Mouse (Mus musculus) kidney, embryonic 14.5 days (tissue): ENCODE measurements around the gene Spdl1. TPM values are rescaled to one million over a fixed set of nuclear protein-coding genes. Genes with fewer than 3 reads are reported as not detected.

Source experiments
- ATAC-seq: fragments of 200-750 bp; cut with Nextera tagmentation; 2 replicates; pipeline ENCODE4 v1.8.0; 2017; ENCODE audit warnings: moderate number of reproducible peaks, mild to moderate bottlenecking, moderate TSS enrichment, moderate library complexity; ENCODE audit not compliant: low FRiP score, low TSS enrichment
- H3K27ac ChIP-seq: fragments of 300-500 bp; sonication (generic); 2 replicates; pipeline ENCODE4 v1.5.1; 2014; ENCODE audit warnings: low read depth, mild to moderate bottlenecking, low read length, moderate library complexity, mixed read lengths
- H3K27me3 ChIP-seq: fragments of 300-500 bp; sonication (generic); 2 replicates; pipeline ENCODE4 v1.6.1; 2014; ENCODE audit warnings: mild to moderate bottlenecking, low read length; ENCODE audit not compliant: control insufficient read depth, insufficient read depth
- H3K36me3 ChIP-seq: fragments of 300-500 bp; sonication (generic); 2 replicates; pipeline ENCODE4 v1.6.1; 2014; ENCODE audit warnings: low read length, mixed read lengths; ENCODE audit not compliant: control insufficient read depth, insufficient read depth
- H3K4me1 ChIP-seq: fragments of 300-500 bp; sonication (generic); 2 replicates; pipeline ENCODE4 v1.6.1; 2014; ENCODE audit warnings: low read length, mixed read lengths; ENCODE audit not compliant: control insufficient read depth, insufficient read depth
- H3K4me2 ChIP-seq: fragments of 300-500 bp; sonication (generic); replicated peaks from 2 replicates; pipeline ENCODE4 v1.6.1; 2014; ENCODE audit warnings: low read depth, mild to moderate bottlenecking, low read length
- H3K4me3 ChIP-seq: fragments of 300-500 bp; sonication (generic); 2 replicates; pipeline ENCODE4 v1.5.1; 2014; ENCODE audit warnings: mild to moderate bottlenecking, low read length
- H3K9ac ChIP-seq: fragments of 300-500 bp; sonication (generic); 2 replicates; pipeline ENCODE4 v1.6.1; 2014; ENCODE audit warnings: low read depth, mild to moderate bottlenecking, low read length, moderate library complexity
- H3K9me3 ChIP-seq: fragments of 300-500 bp; sonication (generic); 2 replicates; pipeline ENCODE4 v1.6.1; 2016; ENCODE audit warnings: low read length; ENCODE audit not compliant: control insufficient read depth
- WGBS: fragments of 180-500 bp; shearing (Covaris S2); extraction: QIAGEN DNeasy Blood & Tissue Kit; methylation state at CpG from one replicate; pipeline ENCODE4 v1.1.7; 2014; 5-methylcytosine and 5-hydroxymethylcytosine counted together
- polyA plus RNA-seq: library from polyadenylated mRNA; unstranded; fragments of >200 nt; fragmentation: Nextera tagmentation; extraction: Ambion mirVana; gene quantifications from 2 replicates; pipeline ENCODE4 v1.2.1, GENCODE M21; 2014

The Spdl1 gene
- polyA plus RNA-seq, result 26.0 and 26.9 TPM in 2 replicates

DNA sequence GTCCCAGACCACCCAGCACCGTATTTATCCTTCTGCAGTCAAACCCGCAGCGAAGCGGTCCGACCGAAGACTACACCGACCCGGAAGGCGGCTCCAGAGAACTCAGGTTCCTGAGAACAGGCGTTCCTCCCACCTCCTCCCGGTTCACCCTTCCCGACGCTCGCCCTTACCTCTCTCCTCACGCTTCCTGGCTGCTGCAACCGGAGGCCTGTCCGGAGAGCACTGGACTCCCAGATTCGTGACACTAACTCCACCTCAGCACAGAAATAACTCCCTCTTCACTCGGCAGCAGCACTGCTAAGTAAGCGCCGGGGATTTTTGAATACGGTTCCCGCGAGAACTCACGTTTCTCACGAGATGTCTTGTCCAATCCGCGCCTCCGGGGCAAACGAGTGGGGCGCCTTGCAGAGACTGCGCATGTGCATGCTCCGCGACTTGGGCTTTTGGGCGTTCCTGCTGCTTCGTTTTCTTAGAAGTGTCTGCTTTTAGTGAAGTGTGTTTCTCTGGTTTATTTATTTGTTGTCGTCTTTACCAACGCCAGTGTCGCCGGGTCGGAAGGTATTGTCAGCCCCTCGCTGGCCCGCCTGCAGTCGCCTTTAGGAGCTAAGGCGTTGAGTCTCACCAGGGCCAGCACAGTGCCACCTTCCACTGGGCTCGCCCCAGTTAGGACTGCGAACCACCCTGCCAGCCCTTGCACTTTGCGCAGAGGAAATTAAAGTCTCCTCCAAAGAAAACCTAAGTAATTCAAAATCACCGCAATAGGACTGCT lies at the start of gene Spdl1:
Gene Spdl1, minus strand, starts transcription at position 324 of the 769 bp plus-strand sequence.
- peak; percentile 96 for ATAC-seq
- Histone ChIP-seq H3K4me1 (peaks cover 12% of the 10 kb centered on the region), H3K36me3 (peaks cover 21% of the 10 kb centered on the region), H3K27me3 (no peaks in the 10 kb centered on the region), H3K27ac (peak within 1 kb of the TSS; percentile 51; the same call in 1 of the 2 replicates), H3K4me2 (peak within 1 kb of the TSS; percentile 71), H3K9me3 (no peaks in the 10 kb centered on the region), H3K4me3 (peak within 1 kb of the TSS; percentile 66), H3K9ac (peak within 1 kb of the TSS; percentile 85)
- WGBS, result under 1% methylated on average over 49 of the region's 49 CpGs

DNA sequence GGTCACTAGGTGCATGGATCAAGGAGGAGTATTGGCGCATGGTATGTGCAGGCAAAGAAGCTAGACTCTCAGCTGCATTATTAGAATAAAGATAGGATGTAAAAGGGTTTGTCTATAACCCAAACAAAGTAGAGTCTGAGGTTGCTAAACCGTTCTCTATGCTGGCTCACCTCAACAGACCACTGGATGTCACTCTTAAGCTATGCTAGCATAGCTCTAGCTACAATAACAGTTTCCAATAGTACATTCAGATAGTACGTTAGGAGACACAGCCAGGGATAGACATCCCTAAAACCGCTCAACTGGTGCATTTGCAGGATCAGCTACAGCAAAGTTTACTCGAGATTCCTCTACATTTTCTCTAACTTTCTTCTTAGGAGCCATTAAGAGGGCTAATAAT lies 48.1 kb upstream of the Spdl1 start:
- Histone ChIP-seq H3K4me1 (no peaks in the 10 kb centered on the region), H3K27ac (no peak overlapping the region), H3K9ac (no peak overlapping the region), H3K36me3 (no peaks in the 10 kb centered on the region), H3K9me3 (no peaks in the 10 kb centered on the region), H3K27me3 (no peaks in the 10 kb centered on the region), H3K4me3 (no peak overlapping the region), H3K4me2 (no peak overlapping the region)
- peak; percentile 64 for ATAC-seq
- 23% methylated on average over 5 of the region's 5 CpGs for WGBS

DNA sequence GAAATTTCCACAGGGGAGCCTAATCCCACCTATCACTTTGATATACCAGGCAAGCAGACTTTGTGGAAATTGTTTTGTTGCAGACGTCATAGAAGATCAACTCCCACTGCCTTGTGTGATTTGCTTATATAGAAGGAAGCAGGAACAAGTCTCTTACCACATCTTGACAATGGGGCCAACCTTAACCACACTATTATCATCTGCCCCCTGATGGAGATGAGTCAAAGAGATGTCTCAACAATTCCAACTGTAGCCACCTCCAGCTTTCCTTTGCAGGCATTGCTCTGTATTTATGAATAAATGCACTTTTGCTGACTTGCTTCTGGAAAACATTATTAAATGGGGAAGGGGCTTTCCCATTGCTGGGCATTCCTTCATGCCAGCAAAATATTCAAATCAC lies 46.2 kb upstream of the Spdl1 start:
- Histone ChIP-seq H3K9ac (no peak overlapping the region), H3K4me3 (no peak overlapping the region), H3K27ac (no peak overlapping the region), H3K9me3 (no peaks in the 10 kb centered on the region), H3K4me1 (no peaks in the 10 kb centered on the region), H3K27me3 (no peaks in the 10 kb centered on the region), H3K4me2 (no peak overlapping the region), H3K36me3 (no peaks in the 10 kb centered on the region)
- no peak for ATAC-seq
- WGBS, result 70% methylated on average over 1 of the region's 1 CpGs

DNA sequence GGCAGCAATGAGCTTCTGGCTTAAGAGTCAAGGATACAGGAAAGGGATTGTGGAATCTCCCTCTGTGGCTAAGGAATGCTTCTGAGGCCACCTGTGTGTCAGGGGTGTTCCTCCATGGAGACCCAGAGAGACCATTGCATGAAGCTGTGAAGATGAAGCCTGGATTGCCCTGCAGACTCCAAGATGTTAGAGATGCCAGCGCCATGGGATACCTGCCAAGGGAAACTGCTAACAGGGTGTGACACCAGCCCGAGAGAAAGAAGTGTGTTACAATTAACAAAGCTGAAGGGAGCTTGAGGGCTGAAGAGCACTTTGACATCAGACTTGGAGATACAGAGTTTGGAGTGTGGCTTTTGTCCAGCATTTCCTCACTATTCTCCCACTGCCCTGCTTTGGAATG lies 40.4 kb upstream of the Spdl1 start:
- WGBS, result 87% methylated on average over 2 of the region's 2 CpGs
- Histone ChIP-seq H3K4me3 (no peak overlapping the region), H3K27ac (no peak overlapping the region), H3K9me3 (no peaks in the 10 kb centered on the region), H3K27me3 (no peaks in the 10 kb centered on the region), H3K36me3 (no peaks in the 10 kb centered on the region), H3K4me1 (no peaks in the 10 kb centered on the region), H3K9ac (no peak overlapping the region), H3K4me2 (no peak overlapping the region)
- no peak for ATAC-seq

DNA sequence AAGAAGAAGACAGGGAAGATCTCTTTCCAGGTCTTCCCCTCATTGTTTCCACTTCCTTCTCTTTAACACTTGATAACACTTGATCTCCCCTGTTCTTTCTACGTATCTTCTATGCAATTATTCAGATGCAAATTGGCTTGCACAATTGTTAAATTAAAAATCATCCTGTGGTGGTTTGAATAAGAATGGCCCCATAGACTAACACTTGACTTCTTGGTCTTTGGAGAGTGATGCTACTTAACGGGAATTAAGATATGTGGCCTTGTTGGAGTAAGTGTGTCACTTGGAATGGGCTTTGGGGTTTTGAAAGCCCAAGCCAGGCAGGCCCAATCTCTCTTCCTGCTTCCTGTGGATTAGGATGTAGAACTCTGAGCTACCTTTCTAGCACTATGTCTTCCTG lies 39.0 kb upstream of the Spdl1 start:
- Histone ChIP-seq H3K4me1 (no peaks in the 10 kb centered on the region), H3K9ac (no peak overlapping the region), H3K27me3 (no peaks in the 10 kb centered on the region), H3K36me3 (no peaks in the 10 kb centered on the region), H3K27ac (no peak overlapping the region), H3K4me2 (no peak overlapping the region), H3K4me3 (no peak overlapping the region), H3K9me3 (no peaks in the 10 kb centered on the region)
- 87% methylated on average over 2 of the region's 2 CpGs for WGBS
- no peak for ATAC-seq

DNA sequence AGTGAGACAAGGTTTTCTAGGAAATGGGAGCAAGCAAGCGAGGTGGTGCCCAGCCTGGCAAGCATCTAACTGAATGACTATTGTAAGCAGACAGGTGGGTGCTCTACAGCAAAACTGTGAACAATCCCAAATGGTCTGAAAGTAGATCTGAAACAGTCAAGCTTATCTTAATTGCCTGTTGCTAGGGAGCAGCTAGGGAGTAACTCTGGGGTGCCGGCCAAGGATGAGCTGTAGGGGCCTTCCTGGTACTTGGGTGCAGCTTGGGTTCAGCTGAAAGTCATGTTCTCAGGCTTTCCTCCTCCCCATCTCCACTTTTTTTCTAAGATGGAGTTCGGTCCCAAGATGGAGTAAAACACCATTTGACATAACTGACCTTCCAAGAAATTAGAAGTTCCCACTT lies 38.5 kb upstream of the Spdl1 start:
- Histone ChIP-seq H3K9ac (no peak overlapping the region), H3K27me3 (no peaks in the 10 kb centered on the region), H3K9me3 (no peaks in the 10 kb centered on the region), H3K4me1 (no peaks in the 10 kb centered on the region), H3K36me3 (no peaks in the 10 kb centered on the region), H3K4me2 (no peak overlapping the region), H3K27ac (no peak overlapping the region), H3K4me3 (no peak overlapping the region)
- WGBS, result 82% methylated on average over 3 of the region's 3 CpGs
- no peak for ATAC-seq

DNA sequence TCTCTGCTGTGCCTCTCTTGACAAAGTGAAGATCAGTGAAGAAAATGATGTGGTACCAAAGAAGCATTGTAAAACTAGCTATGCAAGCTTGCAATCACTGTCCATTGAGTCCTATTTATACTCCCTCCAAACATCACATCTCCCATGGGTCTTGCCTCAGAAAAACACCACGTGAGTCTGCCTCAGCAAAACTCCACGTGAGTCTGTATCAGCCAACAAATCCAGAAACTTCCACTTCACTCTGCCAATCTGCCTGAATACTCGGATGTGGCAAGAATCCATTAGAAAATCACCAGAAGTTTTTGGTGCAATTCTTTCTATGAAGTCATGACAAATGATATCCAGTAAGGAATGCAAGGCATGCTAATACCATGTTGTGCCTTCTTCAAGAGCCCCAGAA lies 38.0 kb upstream of the Spdl1 start:
- no peak overlapping the region for H3K4me3 ChIP-seq
- no peaks in the 10 kb centered on the region for H3K9me3 ChIP-seq
- H3K27me3 ChIP-seq, result no peaks in the 10 kb centered on the region
- no peaks in the 10 kb centered on the region for H3K36me3 ChIP-seq
- no peak for ATAC-seq
- no peaks in the 10 kb centered on the region for H3K4me1 ChIP-seq
- 85% methylated on average over 3 of the region's 3 CpGs for WGBS
- no peak overlapping the region for H3K4me2 ChIP-seq
- no peak overlapping the region for H3K27ac ChIP-seq
- no peak overlapping the region for H3K9ac ChIP-seq

DNA sequence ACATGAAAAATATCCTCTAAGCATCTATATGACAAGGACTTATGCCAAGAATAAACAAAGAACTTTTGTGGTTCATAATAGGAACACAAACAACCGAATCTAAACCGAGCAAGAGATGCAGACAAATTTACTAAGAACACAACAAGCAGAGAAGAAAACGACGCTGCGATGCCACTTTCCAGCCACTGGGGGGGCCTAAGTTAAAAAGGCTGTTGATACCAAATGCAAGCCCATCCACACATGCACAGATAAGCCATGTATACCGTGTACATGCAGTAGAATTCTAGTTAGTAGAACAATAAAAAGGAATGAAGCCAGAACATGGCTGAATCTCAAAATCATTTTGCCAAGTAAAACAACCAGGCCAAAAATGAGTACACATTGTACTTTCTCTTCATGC lies 35.2 kb upstream of the Spdl1 start:
- Histone ChIP-seq H3K27ac (no peak overlapping the region), H3K36me3 (no peaks in the 10 kb centered on the region), H3K4me1 (no peaks in the 10 kb centered on the region), H3K9me3 (no peaks in the 10 kb centered on the region), H3K9ac (no peak overlapping the region), H3K4me2 (no peak overlapping the region), H3K4me3 (no peak overlapping the region), H3K27me3 (no peaks in the 10 kb centered on the region)
- no peak for ATAC-seq
- WGBS, result 41% methylated on average over 6 of the region's 6 CpGs

DNA sequence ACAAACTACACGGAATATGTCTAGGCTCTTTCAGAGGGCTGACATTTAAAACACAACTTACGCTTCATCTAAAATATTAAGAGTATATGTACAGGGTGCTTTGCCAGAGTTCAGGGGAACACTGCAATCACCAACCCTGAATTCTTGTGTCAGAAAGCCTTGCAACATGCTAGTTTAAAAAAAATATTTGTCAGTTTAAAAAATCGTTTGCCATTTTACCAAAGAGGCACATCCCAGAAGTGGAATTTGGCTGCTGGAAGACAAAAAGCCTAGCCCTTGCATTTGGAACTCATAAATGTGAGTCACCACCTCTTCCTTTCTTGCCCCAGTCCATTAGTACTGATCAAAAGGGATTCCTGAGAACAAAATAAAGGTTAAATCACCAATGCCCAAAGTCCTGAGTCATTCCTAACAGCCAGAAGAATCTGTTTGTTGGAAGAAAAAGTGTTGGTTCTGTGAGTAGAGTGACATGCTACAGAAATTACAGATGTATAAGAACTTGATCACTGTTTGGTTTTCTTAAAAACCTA lies 32.4 kb upstream of the Spdl1 start:
- H3K4me2 ChIP-seq, result no peak overlapping the region
- H3K9ac ChIP-seq, result no peak overlapping the region
- no peaks in the 10 kb centered on the region for H3K27me3 ChIP-seq
- no peaks in the 10 kb centered on the region for H3K4me1 ChIP-seq
- no peaks in the 10 kb centered on the region for H3K9me3 ChIP-seq
- WGBS, result 73% methylated on average over 3 of the region's 3 CpGs
- ATAC-seq, result no peak
- H3K4me3 ChIP-seq, result no peak overlapping the region
- no peak overlapping the region for H3K27ac ChIP-seq
- H3K36me3 ChIP-seq, result no peaks in the 10 kb centered on the region
